Mouse (Mus musculus) lung, postnatal 0 days (tissue): ENCODE results near the gene Gopc. TPM values are rescaled to one million over a fixed set of nuclear protein-coding genes. Genes with fewer than 3 reads are reported as not detected.
"Not testable (repeated sequence)": the region's sequence is repeated elsewhere in the genome, so short reads cannot be mapped to it uniquely, and the experiment has no call there.

Experiments
- ATAC-seq: fragments of 200-750 bp; cut with Nextera tagmentation; 2 replicates; pipeline ENCODE4 v1.8.0; 2017; ENCODE audit warnings: moderate library complexity
- DNase-seq: peaks from one replicate; pipeline ENCODE4 v3.0.0-alpha.2; 2016; ENCODE audit warnings: low spot score
- H3K27ac ChIP-seq: fragments of 300-500 bp; sonication (generic); 2 replicates; pipeline ENCODE4 v1.5.1; 2014; ENCODE audit warnings: antibody characterized with exemption, mild to moderate bottlenecking, low read length, mixed read lengths
- H3K27me3 ChIP-seq: fragments of 300-500 bp; sonication (generic); replicated peaks from 2 replicates; pipeline ENCODE4 v1.6.1; 2014; ENCODE audit warnings: low read length, mixed read lengths; ENCODE audit not compliant: insufficient read depth
- H3K36me3 ChIP-seq: fragments of 300-500 bp; sonication (generic); 2 replicates; pipeline ENCODE4 v1.6.1; 2014; ENCODE audit warnings: low read length, mixed read lengths; ENCODE audit not compliant: insufficient read depth
- H3K4me1 ChIP-seq: fragments of 300-500 bp; sonication (generic); 2 replicates; pipeline ENCODE4 v1.6.1; 2014; ENCODE audit warnings: antibody characterized with exemption, low read depth, low read length, mixed read lengths; ENCODE audit not compliant: insufficient read depth
- H3K4me2 ChIP-seq: fragments of 300-500 bp; sonication (generic); replicated peaks from 2 replicates; pipeline ENCODE4 v1.6.1; 2014; ENCODE audit warnings: low read depth, mild to moderate bottlenecking, low read length, moderate library complexity, mixed read lengths
- H3K4me3 ChIP-seq: fragments of 300-500 bp; sonication (generic); 2 replicates; pipeline ENCODE4 v1.5.1; 2014; ENCODE audit warnings: low read depth, low read length
- H3K9ac ChIP-seq: fragments of 300-500 bp; sonication (generic); replicated peaks from 2 replicates; pipeline ENCODE4 v1.6.1; 2014; ENCODE audit warnings: low read depth, mild to moderate bottlenecking
- H3K9me3 ChIP-seq: fragments of 300-500 bp; sonication (generic); 2 replicates; pipeline ENCODE4 v1.6.1; 2016; ENCODE audit warnings: low read length, mixed read lengths
- CTCF ChIP-seq: IDR thresholded peaks from 2 replicates; pipeline ENCODE4 v1.5.1; 2016; ENCODE audit warnings: antibody characterized with exemption, mild to moderate bottlenecking
- EP300 ChIP-seq: IDR thresholded peaks from 2 replicates; pipeline ENCODE4 v1.6.1; 2016; ENCODE audit warnings: antibody characterized with exemption, mild to moderate bottlenecking, control low read depth
- WGBS: fragments of 180-500 bp; shearing (Covaris S2); extraction: QIAGEN DNeasy Blood & Tissue Kit; methylation state at CpG from one replicate; pipeline ENCODE4 v1.1.7; 2014; 5-methylcytosine and 5-hydroxymethylcytosine counted together
- polyA plus RNA-seq: library from polyadenylated mRNA; unstranded; fragments of >200 nt; fragmentation: Nextera tagmentation; extraction: Ambion mirVana; gene quantifications from 2 replicates; pipeline ENCODE4 v1.2.1, GENCODE M21; 2015

The Gopc gene
- polyA plus RNA-seq, 1 experiment from 2014 or later: 13.7 TPM

DNA sequence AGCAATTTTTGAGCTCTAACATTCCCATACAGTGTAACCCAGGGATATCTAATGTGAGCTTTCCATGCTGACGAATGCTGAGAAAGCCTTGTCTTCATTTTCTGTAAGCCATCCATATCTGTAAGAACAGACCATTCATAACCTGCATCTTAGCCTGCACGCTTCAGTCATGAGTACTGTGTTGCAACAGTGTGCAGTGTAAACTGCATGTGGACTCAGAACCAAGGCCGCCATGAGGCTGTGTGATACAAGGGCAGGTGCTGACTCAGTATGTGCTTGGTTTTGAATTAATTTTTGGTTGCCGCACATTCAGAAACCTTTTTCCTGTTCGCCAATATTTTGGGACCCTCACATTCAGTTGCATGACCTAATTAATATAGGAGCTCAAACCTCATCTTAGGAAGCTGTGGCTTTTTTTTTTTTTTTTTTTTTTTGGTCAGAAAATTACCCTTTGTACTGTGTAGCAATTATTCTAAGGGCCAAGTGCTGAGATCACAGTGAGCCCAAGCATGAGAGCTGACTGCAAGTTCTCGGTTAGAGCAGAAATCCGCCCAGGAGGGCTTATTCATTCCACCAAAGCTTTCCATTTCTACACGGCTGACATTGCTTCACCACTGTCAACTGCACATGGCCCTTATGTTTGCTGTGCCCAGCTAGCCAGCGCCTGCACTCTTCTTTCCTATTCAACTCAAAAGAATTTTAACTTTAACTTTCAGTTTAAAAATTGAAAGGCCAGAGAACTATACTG, 20.9 kb downstream of the Gopc start:
- Histone ChIP-seq H3K4me3 (no peak overlapping the region), H3K27me3 (no peaks in the 10 kb centered on the region), H3K36me3 (no peaks in the 10 kb centered on the region), H3K27ac (no peak overlapping the region), H3K4me2 (no peak overlapping the region), H3K9ac (no peak overlapping the region), H3K4me1 (no peaks in the 10 kb centered on the region), H3K9me3 (no peaks in the 10 kb centered on the region)
- no peak for ATAC-seq
- WGBS: 87% methylated on average over 9 of the region's 9 CpGs
- TF ChIP-seq CTCF (no peak), EP300 (no peak)
- DNase-seq: no peak

GRCm38 (mm10) chr10:52360241-52360735, 21.6 kb downstream of the Gopc start:
- WGBS: 95% methylated on average over 4 of the region's 4 CpGs
- H3K36me3 ChIP-seq: 0 out of 2 replicates have a peak, but pooled peaks cover 2% of the 10 kb centered on the region
- H3K4me3 ChIP-seq: no peak overlapping the region
- H3K27me3 ChIP-seq: no peaks in the 10 kb centered on the region
- TF ChIP-seq EP300: no peak
- no peak for TF ChIP-seq CTCF
- no peak for DNase-seq
- H3K4me2 ChIP-seq: no peak overlapping the region
- no peak overlapping the region for H3K27ac ChIP-seq
- ATAC-seq: no peak
- no peaks in the 10 kb centered on the region for H3K4me1 ChIP-seq
- H3K9me3 ChIP-seq: no peaks in the 10 kb centered on the region
- H3K9ac ChIP-seq: no peak overlapping the region

DNA sequence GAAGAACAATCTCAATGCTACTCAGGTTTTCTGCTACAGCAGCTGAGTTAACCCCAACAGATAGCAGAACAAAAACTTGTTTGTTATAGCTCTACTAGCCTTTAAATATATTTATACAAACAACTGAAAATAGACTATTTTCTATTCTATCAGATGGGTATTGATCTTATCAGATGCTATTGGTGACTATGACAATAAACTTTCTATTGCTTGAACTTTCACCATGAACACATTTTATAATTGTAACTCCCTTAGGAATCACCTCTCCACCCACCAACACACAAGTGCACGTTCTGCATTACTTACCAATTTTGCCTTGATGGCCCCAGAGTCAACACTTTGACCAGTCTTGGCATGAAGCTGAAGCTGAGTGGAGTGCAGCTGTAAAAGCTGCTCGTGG, 23.5 kb downstream of the Gopc start, which contains the start of gene Gm26741:
Gene Gm26741 (plus strand): TSS at position 301 of the 400 bp plus-strand sequence.
- H3K4me2 ChIP-seq: no peak within 1 kb of the TSS
- 82% methylated on average over 2 of the region's 2 CpGs for WGBS
- 0 out of 2 replicates have a peak, but pooled peaks cover 4% of the 10 kb centered on the region for H3K36me3 ChIP-seq
- H3K4me3 ChIP-seq: no peak within 1 kb of the TSS
- H3K27ac ChIP-seq: no peak within 1 kb of the TSS
- ATAC-seq (no peak), DNase-seq (no peak)
- TF ChIP-seq EP300 (no peak), CTCF (no peak)
- no peaks in the 10 kb centered on the region for H3K4me1 ChIP-seq
- no peaks in the 10 kb centered on the region for H3K9me3 ChIP-seq
- no peak within 1 kb of the TSS for H3K9ac ChIP-seq
- no peaks in the 10 kb centered on the region for H3K27me3 ChIP-seq

DNA sequence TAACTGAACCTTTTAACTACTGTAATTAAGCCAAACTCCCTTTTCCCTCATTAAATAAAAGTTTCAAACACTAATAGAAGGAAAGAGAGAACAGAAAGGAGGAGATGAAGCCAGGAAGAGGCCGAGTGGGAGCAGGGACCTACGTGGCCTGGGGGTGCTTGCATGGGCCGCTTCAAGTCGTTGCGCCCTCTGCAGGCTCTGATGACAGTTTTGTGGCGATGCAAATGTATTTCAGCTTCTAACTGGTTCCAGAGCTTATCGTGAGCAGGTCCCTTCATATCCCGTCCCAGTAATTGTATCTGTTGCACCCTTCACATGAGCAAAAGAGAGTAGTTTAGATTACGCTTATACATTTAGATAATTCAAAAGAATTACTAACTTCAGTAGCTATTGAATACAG, 28.7 kb downstream of the Gopc start:
- Histone ChIP-seq H3K27me3 (no peaks in the 10 kb centered on the region), H3K4me3 (no peak overlapping the region), H3K9ac (no peak overlapping the region), H3K4me2 (no peak overlapping the region), H3K36me3 (peaks cover 14% of the 10 kb centered on the region), H3K27ac (no peak overlapping the region), H3K4me1 (no peaks in the 10 kb centered on the region), H3K9me3 (no peaks in the 10 kb centered on the region)
- no peak for DNase-seq
- TF ChIP-seq CTCF: peak; percentile 37
- TF ChIP-seq EP300: no peak
- ATAC-seq: no peak
- WGBS: 80% methylated on average over 9 of the region's 9 CpGs

GRCm38 (mm10) chr10:52343324-52343723, 38.6 kb downstream of the Gopc start:
- not testable (repeated sequence) for H3K27ac ChIP-seq, ATAC-seq, H3K9me3 ChIP-seq, DNase-seq, H3K4me1 ChIP-seq, H3K4me2 ChIP-seq, H3K4me3 ChIP-seq, H3K9ac ChIP-seq, H3K27me3 ChIP-seq
- peak; percentile 38 for TF ChIP-seq CTCF
- WGBS: 86% methylated on average over 4 of the region's 4 CpGs
- H3K36me3 ChIP-seq: peaks cover 19% of the 10 kb centered on the region; the same call in 1 of the 2 replicates

DNA sequence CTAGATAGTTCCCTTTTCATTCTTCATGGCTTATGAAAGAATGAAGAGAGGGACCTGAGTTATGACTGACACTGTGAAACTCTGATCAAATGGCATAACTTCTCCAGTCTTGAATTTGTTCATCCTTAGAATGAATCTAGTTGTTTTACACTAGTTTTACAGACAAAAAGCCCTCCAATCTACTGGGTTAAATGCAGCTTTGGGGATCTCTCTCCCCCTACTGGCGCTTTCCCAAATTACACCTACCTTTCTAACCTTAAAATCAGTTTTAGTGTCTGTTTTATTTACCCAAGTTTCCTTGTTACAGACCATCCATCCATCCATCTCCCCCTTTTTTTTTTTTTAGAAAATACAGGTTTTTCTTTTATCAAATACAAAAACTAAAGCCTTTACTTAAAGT, 50.9 kb downstream of the Gopc start:
- Histone ChIP-seq H3K4me1 (no peaks in the 10 kb centered on the region), H3K27me3 (no peaks in the 10 kb centered on the region), H3K4me3 (no peak overlapping the region), H3K36me3 (no peaks in the 10 kb centered on the region), H3K9ac (no peak overlapping the region), H3K27ac (no peak overlapping the region), H3K9me3 (no peaks in the 10 kb centered on the region), H3K4me2 (no peak overlapping the region)
- no peak for TF ChIP-seq EP300
- peak; percentile 80 for TF ChIP-seq CTCF
- ATAC-seq: no peak
- 0% methylated on average over 1 of the region's 1 CpGs for WGBS
- peak; percentile 68 for DNase-seq
